Mouse (Mus musculus): ENCODE measurements around the gene Hid1. TPM values are rescaled to one million over a fixed set of nuclear protein-coding genes. Genes with fewer than 3 reads are reported as not detected.

Gene Hid1
- 11.1 and 12.8 TPM in 2 replicates for polyA plus RNA-seq (2015; fragmentation: Nextera tagmentation; extraction: Ambion mirVana)

DNA sequence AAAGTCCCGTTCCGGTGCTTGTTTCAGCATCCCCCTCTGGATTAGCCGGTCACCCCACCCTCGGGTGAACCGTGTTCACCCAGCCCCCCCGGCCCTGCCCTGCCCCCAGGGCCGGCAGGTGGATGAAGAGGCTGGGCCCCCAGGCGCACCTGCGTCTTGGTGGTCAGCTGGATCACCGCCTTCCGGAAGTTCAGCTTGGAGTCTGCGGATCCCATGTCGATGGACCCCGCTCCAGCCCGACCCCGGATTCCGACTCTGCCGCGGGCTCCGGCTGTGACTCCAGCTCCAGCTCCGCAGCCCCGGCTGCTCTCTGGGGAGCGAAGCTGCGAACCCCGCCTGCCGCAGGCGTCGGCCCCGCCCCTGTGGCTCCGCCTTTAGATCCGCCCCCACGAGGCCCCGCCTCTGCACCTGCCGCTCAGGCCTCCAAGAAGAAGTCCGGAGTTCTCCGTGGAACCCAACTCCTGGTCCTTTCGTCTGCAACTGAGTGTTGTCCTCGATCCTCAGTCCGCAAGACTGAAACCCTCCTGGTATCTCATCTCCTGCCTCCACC lies at the start of gene Hid1:
Hid1 (minus strand) TSS at position 362 of the 550 bp plus-strand sequence.

GRCm38 (mm10) chr11:115403338-115404124 lies 36.0 kb upstream of the Hid1 start, which contains the start of gene Mrpl58:
Gene Mrpl58 (plus strand): TSS chr11:115403752.

DNA sequence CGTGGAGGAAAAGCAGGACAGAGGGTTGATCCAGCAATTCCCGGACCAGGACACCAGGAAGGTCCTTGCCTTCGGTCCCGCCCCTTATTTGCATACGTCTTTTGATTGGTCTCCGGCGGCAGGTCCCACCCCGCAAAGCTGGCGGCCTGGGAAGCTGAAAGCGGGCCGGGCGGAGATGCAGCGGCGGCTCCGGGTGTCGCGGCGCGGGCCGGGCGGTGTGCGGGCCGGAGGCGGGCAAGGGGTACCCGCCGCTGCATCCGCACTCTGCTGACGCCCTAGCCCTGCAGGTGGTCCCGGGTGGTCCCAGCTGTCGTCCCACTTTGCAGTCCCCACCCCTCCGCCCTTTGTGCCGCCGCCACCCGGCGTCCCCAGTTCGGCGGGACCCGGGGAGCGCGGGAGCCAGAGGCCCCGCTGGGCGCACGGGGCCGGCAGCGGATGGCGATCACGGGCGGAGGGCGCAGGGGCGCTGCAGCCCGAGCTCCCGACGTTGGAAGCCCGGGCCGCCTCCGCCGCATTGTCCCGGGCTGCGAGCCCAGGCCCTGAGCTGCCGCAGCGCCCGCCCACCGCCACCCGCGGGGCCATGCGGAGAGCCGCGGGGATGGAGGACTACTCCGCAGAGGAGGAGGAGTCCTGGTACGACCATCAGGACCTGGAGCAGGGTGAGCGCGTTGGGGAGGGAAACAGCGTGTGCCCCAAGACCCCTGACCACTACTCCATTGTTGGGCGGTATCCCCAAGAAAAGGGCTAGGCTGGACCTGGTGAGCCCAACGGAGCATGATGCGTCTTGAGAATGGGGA lies 14.4 kb upstream of the Hid1 start, which contains the start of gene Cdr2l:
Cdr2l (plus strand) TSS at position 174 of the 797 bp plus-strand sequence.

DNA sequence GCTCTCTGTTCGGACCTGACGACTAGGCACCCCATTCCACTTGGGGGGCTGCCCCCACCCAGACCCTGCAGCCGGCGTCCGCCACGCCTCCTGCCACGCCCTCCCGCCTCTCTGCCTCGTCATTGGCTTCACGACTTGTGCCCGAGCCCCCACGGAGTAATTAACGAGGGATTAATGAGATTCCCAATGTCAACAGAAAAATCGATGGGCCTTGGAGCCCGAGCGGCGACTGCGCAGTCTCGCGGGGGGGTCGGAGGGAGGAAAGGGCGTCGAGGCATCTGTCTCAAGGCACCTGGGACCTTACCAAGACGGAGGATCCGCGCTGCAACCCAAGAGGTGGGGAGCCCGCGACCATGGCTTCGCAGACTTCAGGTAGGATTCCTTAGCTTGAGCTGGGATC lies 33.0 kb downstream of the Hid1 start, which contains the start of gene Otop3:
Otop3 (plus strand) TSS at position 201 of the 400 bp plus-strand sequence.

DNA sequence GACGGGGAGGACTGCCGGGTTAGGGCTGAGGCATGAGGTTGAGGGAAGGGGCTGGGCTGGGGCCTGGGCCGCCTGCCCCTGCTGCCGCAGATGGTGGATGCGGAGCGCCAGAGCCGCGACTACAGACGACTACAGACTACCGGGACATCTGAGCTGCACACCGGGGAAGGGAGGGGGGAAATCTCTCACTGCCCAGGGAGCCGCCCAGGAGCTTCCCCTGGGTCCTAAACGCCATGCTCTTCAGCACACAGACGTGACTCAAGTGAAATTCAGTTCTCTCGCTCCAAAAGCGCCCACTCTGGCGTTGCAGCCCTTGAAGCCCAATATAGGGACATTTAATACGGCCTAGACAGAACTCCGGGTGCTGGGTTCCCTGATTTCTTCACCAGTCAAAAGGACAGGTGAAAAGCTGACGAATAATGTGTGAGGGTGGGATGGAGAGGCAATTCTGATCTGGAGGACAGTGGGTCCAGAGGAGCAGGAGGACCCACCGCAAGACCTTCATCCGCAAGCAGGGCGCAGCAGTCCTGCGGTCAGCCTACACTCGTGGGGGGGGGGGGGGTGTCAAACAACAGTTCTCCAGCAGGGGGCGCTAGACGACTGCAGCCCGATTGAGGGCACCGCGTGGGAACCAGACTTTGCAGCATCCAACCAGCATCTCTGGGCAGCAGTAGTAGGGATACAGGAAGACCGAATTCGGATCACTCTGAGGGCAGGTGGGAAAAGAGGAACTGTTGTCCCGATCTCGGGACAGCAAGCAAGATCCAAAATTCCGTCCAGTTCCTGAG lies 45.5 kb downstream of the Hid1 start, which contains the start of gene Ush1g:
Ush1g (minus strand) TSS at position 136 of the 788 bp plus-strand sequence.

DNA sequence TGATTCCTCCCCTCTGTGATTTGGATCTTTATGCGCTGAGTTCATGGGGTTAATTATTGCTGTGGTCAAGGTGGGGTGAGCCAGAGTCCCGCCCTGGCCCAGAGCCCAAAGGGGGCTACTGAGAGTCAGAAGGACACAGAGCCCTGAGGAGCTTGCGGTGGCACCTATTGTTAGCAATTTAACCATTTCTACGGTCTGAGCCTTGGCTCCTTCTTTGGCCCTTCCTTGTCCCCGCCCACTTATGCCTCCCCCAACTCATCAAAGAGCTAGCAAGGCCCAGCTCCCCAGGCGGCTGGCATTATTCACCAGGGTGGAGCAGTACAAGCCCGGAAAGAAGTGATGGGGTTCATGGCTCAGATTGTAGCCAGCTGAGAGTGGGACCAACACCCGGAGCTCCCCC lies 60.7 kb downstream of the Hid1 start, which contains the start of gene Otop2:
Otop2 (plus strand) TSS at position 301 of the 400 bp plus-strand sequence.

Other genes with a start within 250 kb of the Hid1 start
- gene Cd300lf, start 233.8 kb downstream of the Hid1 start, polyA plus RNA-seq (2015; fragmentation: Nextera tagmentation; extraction: Ambion mirVana) = 1.1 and 9.2 TPM in 2 replicates
- 87.0 and 97.9 TPM in 2 replicates for gene Slc9a3r1, start 204.4 kb downstream of the Hid1 start, polyA plus RNA-seq (2015; fragmentation: Nextera tagmentation; extraction: Ambion mirVana)
- gene Tmem104, start 180.3 kb downstream of the Hid1 start, polyA plus RNA-seq (2015; fragmentation: Nextera tagmentation; extraction: Ambion mirVana) = 9.5 and 12.8 TPM in 2 replicates
- 14.3 and 23.2 TPM in 2 replicates for gene Nat9, start 179.9 kb downstream of the Hid1 start, polyA plus RNA-seq (2015; fragmentation: Nextera tagmentation; extraction: Ambion mirVana)
- gene Grin2c, start 100.5 kb downstream of the Hid1 start, polyA plus RNA-seq (2015; fragmentation: Nextera tagmentation; extraction: Ambion mirVana) = 0.16 and 0.17 TPM in 2 replicates
- 5.7 and 6.2 TPM in 2 replicates for gene Fdxr, start 90.7 kb downstream of the Hid1 start, polyA plus RNA-seq (2015; fragmentation: Nextera tagmentation; extraction: Ambion mirVana)
- 0.26 and 0.30 TPM in 2 replicates for gene Fads6, start 70.1 kb downstream of the Hid1 start, polyA plus RNA-seq (2015; fragmentation: Nextera tagmentation; extraction: Ambion mirVana)
- gene Otop2, start 60.6 kb downstream of the Hid1 start, polyA plus RNA-seq (2015; fragmentation: Nextera tagmentation; extraction: Ambion mirVana) = not detected in 2 replicates
- gene Ush1g, start 45.7 kb downstream of the Hid1 start, polyA plus RNA-seq (2015; fragmentation: Nextera tagmentation; extraction: Ambion mirVana) = not detected in 2 replicates
- not detected in 2 replicates for gene Otop3, start 33.0 kb downstream of the Hid1 start, polyA plus RNA-seq (2015; fragmentation: Nextera tagmentation; extraction: Ambion mirVana)
- gene Cdr2l, start 14.2 kb upstream of the Hid1 start, polyA plus RNA-seq (2015; fragmentation: Nextera tagmentation; extraction: Ambion mirVana) = 7.2 and 7.3 TPM in 2 replicates
- 131 and 132 TPM in 2 replicates for gene Mrpl58, start 36.0 kb upstream of the Hid1 start, polyA plus RNA-seq (2015; fragmentation: Nextera tagmentation; extraction: Ambion mirVana)
- gene Atp5h, start 52.2 kb upstream of the Hid1 start, polyA plus RNA-seq (2015; fragmentation: Nextera tagmentation; extraction: Ambion mirVana) = 784 and 794 TPM in 2 replicates
- gene Kctd2, start 52.4 kb upstream of the Hid1 start, polyA plus RNA-seq (2015; fragmentation: Nextera tagmentation; extraction: Ambion mirVana) = 11.1 and 11.3 TPM in 2 replicates
- not detected in 2 replicates for gene Trim80, start 72.8 kb upstream of the Hid1 start, polyA plus RNA-seq (2015; fragmentation: Nextera tagmentation; extraction: Ambion mirVana)
- gene Slc16a5, start 94.7 kb upstream of the Hid1 start, polyA plus RNA-seq (2015; fragmentation: Nextera tagmentation; extraction: Ambion mirVana) = 0.22 and 0.33 TPM in 2 replicates
- gene Armc7, start 107.9 kb upstream of the Hid1 start, polyA plus RNA-seq (2015; fragmentation: Nextera tagmentation; extraction: Ambion mirVana) = 4.4 and 5.6 TPM in 2 replicates
- gene Nt5c, start 124.1 kb upstream of the Hid1 start, polyA plus RNA-seq (2015; fragmentation: Nextera tagmentation; extraction: Ambion mirVana) = 85.1 and 95.3 TPM in 2 replicates
- gene Jpt1, start 146.6 kb upstream of the Hid1 start, polyA plus RNA-seq (2015; fragmentation: Nextera tagmentation; extraction: Ambion mirVana) = 154 and 157 TPM in 2 replicates
- 464 and 528 TPM in 2 replicates for gene Sumo2, start 168.5 kb upstream of the Hid1 start, polyA plus RNA-seq (2015; fragmentation: Nextera tagmentation; extraction: Ambion mirVana)
- gene Nup85, start 196.7 kb upstream of the Hid1 start, polyA plus RNA-seq (2015; fragmentation: Nextera tagmentation; extraction: Ambion mirVana) = 56.7 and 60.6 TPM in 2 replicates
- 47.1 and 54.7 TPM in 2 replicates for gene Mrps7, start 236.2 kb upstream of the Hid1 start, polyA plus RNA-seq (2015; fragmentation: Nextera tagmentation; extraction: Ambion mirVana)
- gene Gga3, start 236.3 kb upstream of the Hid1 start, polyA plus RNA-seq (2015; fragmentation: Nextera tagmentation; extraction: Ambion mirVana) = 8.4 TPM in 2 replicates
- 39.6 and 43.5 TPM in 2 replicates for gene Mif4gd, start 245.2 kb upstream of the Hid1 start, polyA plus RNA-seq (2015; fragmentation: Nextera tagmentation; extraction: Ambion mirVana)

Measured in urinary bladder, postnatal 0 days (tissue).